Mouse (Mus musculus): ENCODE results near the gene Map3k3. TPM values are rescaled to one million over a fixed set of nuclear protein-coding genes. Genes with fewer than 3 reads are reported as not detected.

Map3k3 gene
- total and polyA plus RNA-seq, 2 experiments, result 9.7 to 12.3 TPM

- peaks cover 13% of the 10 kb centered on the region for H3K4me1 ChIP-seq (ENCODE audit: control insufficient read depth, insufficient read depth, low read length)
- H3K36me3 ChIP-seq (ENCODE audit: control insufficient read depth, insufficient read depth, low read length), result peaks cover 9% of the 10 kb centered on the region; the same call in 1 of the 2 replicates
These were observed 71.3 kb downstream of the Map3k3 start for GRCm38 (mm10) chr11:106155761-106156160.

GRCm38 (mm10) chr11:106156257-106156656, 71.8 kb downstream of the Map3k3 start:
- Histone ChIP-seq H3K27me3 (ENCODE audit: control insufficient read depth, insufficient read depth, low read length) (no peaks in the 10 kb centered on the region), H3K4me1 (ENCODE audit: control insufficient read depth, insufficient read depth, low read length) (peaks cover 16% of the 10 kb centered on the region), H3K9ac (ENCODE audit: low read depth, low read length) (no peak overlapping the region), H3K79me2 (ENCODE audit: control insufficient read depth, insufficient read depth, low read length) (no peaks in the 10 kb centered on the region), H3K4me3 (ENCODE audit: insufficient read depth, low read depth, low read length) (no peak overlapping the region), H3K36me3 (ENCODE audit: control insufficient read depth, insufficient read depth, low read length) (peaks cover 5% of the 10 kb centered on the region; the same call in 1 of the 2 replicates), H3K27ac (replicated peaks; ENCODE audit: insufficient read depth, low read depth, low read length) (no peak overlapping the region)
- TF ChIP-seq POLR2A (IDR thresholded peaks at IDR 0.05; ENCODE audit: extremely low read depth, insufficient read depth, low read length) (no peak), CTCF (IDR thresholded peaks at IDR 0.05; ENCODE audit: low read depth, low read length) (no peak)
- DNase-seq (ENCODE audit: extremely low read depth, low read depth, low spot score), result no peak
- 86% methylated on average over 1 of the region's 1 CpGs for WGBS

More at GRCm38 (mm10) chr11:106155761-106156160, 71.3 kb downstream of the Map3k3 start:
- no peak for DNase-seq (ENCODE audit: extremely low read depth, low read depth, low spot score)
- no peak overlapping the region for H3K27ac ChIP-seq (replicated peaks; ENCODE audit: insufficient read depth, low read depth, low read length)
- no peaks in the 10 kb centered on the region for H3K27me3 ChIP-seq (ENCODE audit: control insufficient read depth, insufficient read depth, low read length)
- H3K79me2 ChIP-seq (ENCODE audit: control insufficient read depth, insufficient read depth, low read length), result no peaks in the 10 kb centered on the region
- no peak overlapping the region for H3K9ac ChIP-seq (ENCODE audit: low read depth, low read length)
- TF ChIP-seq POLR2A (IDR thresholded peaks at IDR 0.05; ENCODE audit: extremely low read depth, insufficient read depth, low read length) (no peak), CTCF (IDR thresholded peaks at IDR 0.05; ENCODE audit: low read depth, low read length) (no peak)
- 67% methylated on average over 3 of the region's 3 CpGs for WGBS
- H3K4me3 ChIP-seq (ENCODE audit: insufficient read depth, low read depth, low read length), result no peak overlapping the region

GRCm38 (mm10) chr11:106157154-106157553, 72.7 kb downstream of the Map3k3 start:
- TF ChIP-seq CTCF (IDR thresholded peaks at IDR 0.05; ENCODE audit: low read depth, low read length), result no peak
- no peak for TF ChIP-seq POLR2A (IDR thresholded peaks at IDR 0.05; ENCODE audit: extremely low read depth, insufficient read depth, low read length)
- H3K27me3 ChIP-seq (ENCODE audit: control insufficient read depth, insufficient read depth, low read length), result no peaks in the 10 kb centered on the region
- 73% methylated on average over 7 of the region's 7 CpGs for WGBS
- peaks cover 2% of the 10 kb centered on the region; the same call in 1 of the 2 replicates for H3K36me3 ChIP-seq (ENCODE audit: control insufficient read depth, insufficient read depth, low read length)
- H3K4me3 ChIP-seq (ENCODE audit: insufficient read depth, low read depth, low read length), result no peak overlapping the region
- DNase-seq (ENCODE audit: extremely low read depth, low read depth, low spot score), result no peak
- peaks cover 16% of the 10 kb centered on the region for H3K4me1 ChIP-seq (ENCODE audit: control insufficient read depth, insufficient read depth, low read length)
- no peak overlapping the region for H3K27ac ChIP-seq (replicated peaks; ENCODE audit: insufficient read depth, low read depth, low read length)
- no peak overlapping the region for H3K9ac ChIP-seq (ENCODE audit: low read depth, low read length)
- H3K79me2 ChIP-seq (ENCODE audit: control insufficient read depth, insufficient read depth, low read length), result no peaks in the 10 kb centered on the region

GRCm38 (mm10) chr11:106158081-106158929, 73.9 kb downstream of the Map3k3 start:
- no peak overlapping the region for H3K27ac ChIP-seq (replicated peaks; ENCODE audit: insufficient read depth, low read depth, low read length)
- peak overlapping the region; percentile 66; the same call in 1 of the 2 replicates for H3K4me3 ChIP-seq (ENCODE audit: insufficient read depth, low read depth, low read length)
- DNase-seq (ENCODE audit: extremely low read depth, low read depth, low spot score), result no peak
- TF ChIP-seq CTCF (IDR thresholded peaks at IDR 0.05; ENCODE audit: low read depth, low read length), result peak; percentile 77
- no peak for TF ChIP-seq POLR2A (IDR thresholded peaks at IDR 0.05; ENCODE audit: extremely low read depth, insufficient read depth, low read length)
- peaks cover 16% of the 10 kb centered on the region for H3K4me1 ChIP-seq (ENCODE audit: control insufficient read depth, insufficient read depth, low read length)
- no peaks in the 10 kb centered on the region for H3K79me2 ChIP-seq (ENCODE audit: control insufficient read depth, insufficient read depth, low read length)
- H3K9ac ChIP-seq (ENCODE audit: low read depth, low read length), result no peak overlapping the region
- H3K27me3 ChIP-seq (ENCODE audit: control insufficient read depth, insufficient read depth, low read length), result no peaks in the 10 kb centered on the region
- 73% methylated on average over 14 of the region's 14 CpGs for WGBS
- H3K36me3 ChIP-seq (ENCODE audit: control insufficient read depth, insufficient read depth, low read length), result no peaks in the 10 kb centered on the region

- DNase-seq (ENCODE audit: extremely low read depth, low read depth, low spot score), result no peak
- Histone ChIP-seq H3K4me1 (ENCODE audit: control insufficient read depth, insufficient read depth, low read length) (peaks cover 16% of the 10 kb centered on the region), H3K79me2 (ENCODE audit: control insufficient read depth, insufficient read depth, low read length) (no peaks in the 10 kb centered on the region), H3K4me3 (ENCODE audit: insufficient read depth, low read depth, low read length) (peak overlapping the region; percentile 66), H3K27me3 (ENCODE audit: control insufficient read depth, insufficient read depth, low read length) (no peaks in the 10 kb centered on the region), H3K27ac (replicated peaks; ENCODE audit: insufficient read depth, low read depth, low read length) (no peak overlapping the region), H3K36me3 (ENCODE audit: control insufficient read depth, insufficient read depth, low read length) (no peaks in the 10 kb centered on the region), H3K9ac (ENCODE audit: low read depth, low read length) (peak overlapping the region; percentile 37; the same call in 1 of the 2 replicates)
- TF ChIP-seq POLR2A (IDR thresholded peaks at IDR 0.05; ENCODE audit: extremely low read depth, insufficient read depth, low read length) (no peak), CTCF (IDR thresholded peaks at IDR 0.05; ENCODE audit: low read depth, low read length) (no peak)
- WGBS, result 47% methylated on average over 9 of the region's 9 CpGs
These were observed 74.5 kb downstream of the Map3k3 start for GRCm38 (mm10) chr11:106158930-106159215.
